Mouse (Mus musculus) midbrain, embryonic 10.5 days (tissue): ENCODE measurements at regions not wholly inside any gene's neighbourhood (a gene's known extent, or its start where the extent isn't known, plus 50 kb on each side); places are given as distances from the start of the nearest gene placed in this dataset.

Source experiments
- DNase-seq: peaks from one replicate; pipeline ENCODE4 v3.0.0-alpha.2; 2017; ENCODE audit warnings: low spot score
- H3K27ac ChIP-seq: fragments of 300-500 bp; sonication (generic); replicated peaks from 2 replicates; pipeline ENCODE4 v1.5.1; 2016; ENCODE audit warnings: mild to moderate bottlenecking
- H3K27me3 ChIP-seq: fragments of 300-500 bp; sonication (generic); 2 replicates; pipeline ENCODE4 v1.6.1; 2016; ENCODE audit warnings: low read depth, mild to moderate bottlenecking; ENCODE audit not compliant: poor library complexity, severe bottlenecking
- H3K36me3 ChIP-seq: fragments of 300-500 bp; sonication (generic); 2 replicates; pipeline ENCODE4 v1.6.1; 2016; ENCODE audit warnings: mild to moderate bottlenecking, moderate library complexity
- H3K4me1 ChIP-seq: fragments of 300-500 bp; sonication (generic); 2 replicates; pipeline ENCODE4 v1.6.1; 2016
- H3K4me3 ChIP-seq: fragments of 300-500 bp; sonication (generic); 2 replicates; pipeline ENCODE4 v1.5.1; 2016; ENCODE audit warnings: mild to moderate bottlenecking, moderate library complexity
- H3K9me3 ChIP-seq: fragments of 300-500 bp; sonication (generic); replicated peaks from 2 replicates; pipeline ENCODE4 v1.6.1; 2016; ENCODE audit warnings: mild to moderate bottlenecking
- WGBS: fragments of 180-500 bp; shearing (Covaris S2); methylation state at CpG from one replicate; pipeline ENCODE4 v1.1.7; 2016; 5-methylcytosine and 5-hydroxymethylcytosine counted together

DNA sequence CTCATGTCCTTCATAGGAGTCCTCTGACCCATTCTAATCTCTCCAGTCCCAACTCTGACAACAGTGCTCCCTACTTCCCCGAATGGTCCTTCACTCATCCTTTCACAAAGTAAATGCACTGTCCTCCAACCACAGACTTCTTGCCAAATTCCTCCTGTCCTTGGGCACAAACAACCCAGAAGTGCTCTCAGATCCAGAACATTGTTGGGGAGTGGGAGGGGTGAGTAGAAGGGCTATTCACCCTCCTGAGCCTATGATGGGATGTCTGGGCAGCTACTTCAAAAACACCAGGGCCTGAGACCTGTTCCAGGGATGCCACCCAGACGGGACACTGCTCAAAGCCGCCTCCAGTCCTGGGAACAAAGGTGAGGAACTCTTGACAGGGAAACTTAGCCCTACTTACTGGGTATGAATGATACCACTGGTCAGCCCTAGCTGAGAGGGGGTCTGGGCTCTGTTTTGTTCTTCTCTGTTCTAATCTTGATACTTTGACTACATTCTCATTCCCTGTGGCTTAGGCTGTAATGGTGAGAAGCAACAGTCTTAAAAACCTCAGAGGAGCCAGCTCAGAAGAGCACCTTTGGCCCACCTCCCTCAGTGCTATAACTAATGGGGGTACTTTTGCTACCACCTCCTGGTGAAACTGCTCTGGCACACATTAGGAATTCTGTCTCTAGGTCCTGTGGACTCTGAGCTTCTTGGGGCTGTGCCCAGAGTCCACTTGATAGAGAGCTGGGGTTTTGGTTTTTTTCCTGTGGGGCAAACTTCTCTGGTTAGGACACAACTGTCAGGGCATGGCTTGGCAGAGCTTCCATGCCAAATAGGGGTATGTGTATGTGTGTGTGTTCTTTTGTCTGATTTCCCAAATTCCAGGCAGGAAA is 143.2 kb downstream of the Zfp36l1 start:
- H3K4me3 ChIP-seq = no peak overlapping the region
- 88% methylated on average over 3 of the region's 3 CpGs for WGBS
- no peaks in the 10 kb centered on the region for H3K36me3 ChIP-seq
- peak overlapping the region; percentile 83 for H3K27ac ChIP-seq
- DNase-seq = no peak
- H3K9me3 ChIP-seq = peaks cover 4% of the 10 kb centered on the region; the same call in 1 of the 2 replicates
- H3K27me3 ChIP-seq = peaks cover 20% of the 10 kb centered on the region
- peaks cover 76% of the 10 kb centered on the region for H3K4me1 ChIP-seq

DNA sequence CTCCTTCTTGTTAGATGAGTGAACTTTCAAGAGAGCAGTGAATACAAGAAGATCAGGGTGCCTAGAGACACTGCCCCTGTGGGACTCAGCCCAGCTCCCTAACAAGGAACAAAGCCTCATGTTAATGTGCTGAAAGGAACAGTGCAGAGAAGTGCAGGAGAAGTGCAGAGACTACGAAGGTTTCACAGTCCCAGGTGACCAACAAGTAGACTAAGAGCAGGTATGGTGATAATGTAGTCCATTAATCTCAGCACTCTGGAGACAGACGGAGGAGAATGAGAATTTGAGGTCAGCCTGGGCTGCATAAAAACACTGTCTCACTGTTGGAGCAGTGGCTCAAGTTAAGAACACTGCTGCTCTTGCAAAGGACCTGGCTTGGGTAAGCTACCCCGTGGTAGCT is 144.1 kb downstream of the Zfp36l1 start:
- Histone ChIP-seq H3K27me3 (peaks cover 20% of the 10 kb centered on the region), H3K4me3 (no peak overlapping the region), H3K36me3 (no peaks in the 10 kb centered on the region), H3K4me1 (peaks cover 73% of the 10 kb centered on the region), H3K27ac (peak overlapping the region; percentile 55; the same call in 1 of the 2 replicates), H3K9me3 (peaks cover 4% of the 10 kb centered on the region; the same call in 1 of the 2 replicates)
- DNase-seq = no peak
- WGBS = 81% methylated on average over 3 of the region's 3 CpGs

GRCm38 (mm10) chr12:79967491-79968255 is 145.1 kb downstream of the Zfp36l1 start:
- H3K9me3 ChIP-seq = peaks cover 4% of the 10 kb centered on the region; the same call in 1 of the 2 replicates
- DNase-seq = no peak
- no peaks in the 10 kb centered on the region for H3K36me3 ChIP-seq
- H3K27me3 ChIP-seq = peaks cover 20% of the 10 kb centered on the region
- H3K27ac ChIP-seq = peak overlapping the region; percentile 71
- WGBS = 88% methylated on average over 11 of the region's 11 CpGs
- H3K4me3 ChIP-seq = no peak overlapping the region
- peaks cover 78% of the 10 kb centered on the region for H3K4me1 ChIP-seq

DNA sequence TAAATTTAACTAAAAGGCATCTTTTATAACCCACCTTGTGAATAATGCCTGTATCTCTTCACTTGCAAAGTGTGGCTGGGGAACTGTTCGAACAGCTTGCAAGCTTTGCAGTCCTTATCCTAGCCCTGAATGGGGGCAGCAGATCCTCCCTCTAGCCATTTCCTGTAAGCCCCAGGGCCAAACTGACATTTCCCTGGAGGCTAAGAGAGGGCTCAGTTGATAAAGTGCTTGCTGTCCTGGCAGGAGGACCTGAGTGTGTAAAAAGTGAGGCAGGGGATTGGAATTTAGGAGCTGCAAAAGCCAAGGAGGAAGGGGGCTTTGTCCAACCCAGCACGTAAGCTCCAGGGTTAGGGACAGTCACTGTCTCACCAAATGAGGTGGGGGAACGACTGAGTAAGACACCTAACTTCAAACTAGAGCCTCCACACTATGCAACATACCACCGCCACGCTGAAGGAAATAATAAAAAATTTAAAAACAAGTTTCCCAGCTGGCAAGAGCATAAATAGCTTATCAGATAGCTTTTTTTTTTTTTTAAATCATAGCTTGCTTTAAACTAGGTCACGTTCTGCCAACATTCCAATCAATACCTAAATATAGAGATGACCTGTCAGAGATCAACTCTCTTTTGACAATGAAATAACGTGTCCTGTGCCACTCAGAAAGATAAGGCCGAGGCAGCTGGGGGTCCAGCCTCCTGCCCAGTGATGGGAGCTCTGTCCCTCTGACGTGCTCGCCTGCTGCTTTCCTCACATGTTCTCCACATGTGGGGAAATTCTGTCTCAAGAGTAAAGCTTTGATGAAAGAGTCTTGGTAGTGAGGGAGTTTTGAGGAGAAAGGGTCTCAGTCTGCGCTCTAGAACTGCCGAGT is 146.0 kb downstream of the Zfp36l1 start:
- Histone ChIP-seq H3K4me1 (peaks cover 73% of the 10 kb centered on the region), H3K9me3 (no peaks in the 10 kb centered on the region), H3K27me3 (peaks cover 22% of the 10 kb centered on the region), H3K27ac (peak overlapping the region; percentile 71), H3K36me3 (no peaks in the 10 kb centered on the region), H3K4me3 (no peak overlapping the region)
- 65% methylated on average over 12 of the region's 12 CpGs for WGBS
- no peak for DNase-seq

GRCm38 (mm10) chr12:79966289-79966615 is 146.6 kb downstream of the Zfp36l1 start:
- Histone ChIP-seq H3K36me3 (no peaks in the 10 kb centered on the region), H3K4me3 (peak overlapping the region; percentile 52; the same call in 1 of the 2 replicates), H3K27ac (peak overlapping the region; percentile 86), H3K4me1 (peaks cover 67% of the 10 kb centered on the region), H3K27me3 (peaks cover 25% of the 10 kb centered on the region), H3K9me3 (no peaks in the 10 kb centered on the region)
- WGBS = 37% methylated on average over 6 of the region's 6 CpGs
- peak; percentile 34 for DNase-seq

DNA sequence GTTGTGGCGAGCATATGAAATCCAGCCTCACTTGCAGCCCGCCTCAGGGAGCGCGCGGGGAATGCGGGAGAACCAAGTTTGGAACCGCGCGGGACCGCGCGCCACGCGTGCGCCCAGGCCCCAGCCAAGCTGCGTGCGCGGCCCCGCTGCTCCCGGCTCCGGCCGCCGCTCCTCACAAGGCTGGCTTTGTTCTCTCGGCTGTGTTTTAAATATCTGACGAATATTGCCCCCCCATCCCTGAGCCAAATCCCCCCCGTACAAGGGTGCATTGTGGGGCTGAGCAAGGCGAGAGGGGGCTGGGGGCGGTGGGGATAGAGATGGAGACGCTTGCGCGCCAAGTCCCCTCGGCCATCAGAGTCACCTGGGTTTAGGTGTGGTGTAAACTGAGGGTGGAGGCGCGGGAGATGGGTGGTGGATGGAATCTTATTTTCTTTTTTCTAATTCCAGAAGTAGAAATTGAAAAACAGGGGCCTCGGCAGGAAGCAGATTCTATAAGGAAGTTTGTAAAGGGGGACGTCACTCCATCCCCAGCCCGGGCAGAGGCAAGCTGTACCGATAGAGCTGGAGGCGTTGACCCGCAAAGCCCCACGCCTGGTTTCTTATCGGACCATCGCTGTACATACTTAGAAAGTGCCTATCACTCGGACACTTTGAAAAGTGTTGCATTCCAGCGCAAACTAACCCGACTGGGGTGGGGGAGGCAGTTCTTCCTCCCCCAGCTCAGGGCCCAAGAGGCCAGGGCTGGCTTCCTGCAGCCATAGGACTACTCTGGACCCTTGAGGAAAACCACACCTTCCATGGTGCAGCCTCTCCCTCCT is 147.1 kb downstream of the Zfp36l1 start:
- H3K27ac ChIP-seq = peak overlapping the region; percentile 86
- peak; percentile 67 for DNase-seq
- H3K4me3 ChIP-seq = peak overlapping the region; percentile 52
- peaks cover 61% of the 10 kb centered on the region for H3K4me1 ChIP-seq
- 3% methylated on average over 46 of the region's 46 CpGs for WGBS
- no peaks in the 10 kb centered on the region for H3K9me3 ChIP-seq
- H3K27me3 ChIP-seq = peaks cover 31% of the 10 kb centered on the region
- H3K36me3 ChIP-seq = no peaks in the 10 kb centered on the region

DNA sequence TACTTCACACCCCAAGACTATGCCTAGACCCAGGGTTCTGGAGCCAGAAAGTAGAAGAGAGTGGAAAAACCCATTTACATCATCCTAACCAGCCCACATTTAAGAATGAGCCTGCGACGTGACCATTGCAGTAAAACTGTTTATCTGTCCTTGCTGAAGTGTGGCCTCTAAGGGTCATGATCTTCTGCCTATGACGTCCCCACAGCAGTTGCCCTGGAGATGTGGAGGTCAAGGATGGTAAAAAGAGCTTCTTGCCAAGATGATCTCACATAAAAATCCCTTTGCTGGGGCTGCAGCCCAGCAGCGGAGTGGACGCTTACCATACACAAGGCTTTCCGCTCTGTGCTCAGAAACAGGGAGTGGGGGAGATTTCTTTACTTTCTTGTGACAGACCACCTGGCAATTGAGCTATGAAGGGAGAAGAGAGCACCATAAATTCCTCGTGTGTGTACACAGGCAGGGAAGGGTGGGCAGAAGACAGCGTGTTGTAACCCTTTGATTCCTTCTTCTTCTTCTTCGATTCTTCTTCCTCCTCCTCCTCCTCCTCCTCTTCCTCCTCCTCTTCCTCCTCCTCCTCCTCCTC is 149.3 kb downstream of the Zfp36l1 start:
- 88% methylated on average over 9 of the region's 9 CpGs for WGBS
- H3K27ac ChIP-seq = 0 out of 2 replicates have a peak overlapping the region, but pooled peaks have one; percentile 49
- no peak for DNase-seq

GRCm38 (mm10) chr12:79962649-79963236 is 150.1 kb downstream of the Zfp36l1 start:
- WGBS = 98% methylated on average over 11 of the region's 11 CpGs
- no peak for DNase-seq
- Histone ChIP-seq H3K4me1 (peaks cover 47% of the 10 kb centered on the region), H3K27me3 (peaks cover 36% of the 10 kb centered on the region), H3K27ac (no peak overlapping the region), H3K36me3 (no peaks in the 10 kb centered on the region), H3K4me3 (no peak overlapping the region), H3K9me3 (no peaks in the 10 kb centered on the region)

More for the DNA sequence above, 149.3 kb downstream of the Zfp36l1 start:
- Histone ChIP-seq H3K9me3 (no peaks in the 10 kb centered on the region), H3K4me1 (peaks cover 42% of the 10 kb centered on the region), H3K36me3 (no peaks in the 10 kb centered on the region), H3K4me3 (no peak overlapping the region), H3K27me3 (peaks cover 39% of the 10 kb centered on the region)

- DNase-seq = no peak
- 87% methylated on average over 4 of the region's 4 CpGs for WGBS
- peaks cover 28% of the 10 kb centered on the region for H3K27me3 ChIP-seq
- no peaks in the 10 kb centered on the region for H3K9me3 ChIP-seq
- H3K27ac ChIP-seq = no peak overlapping the region
- peaks cover 47% of the 10 kb centered on the region for H3K4me1 ChIP-seq
- no peak overlapping the region for H3K4me3 ChIP-seq
- H3K36me3 ChIP-seq = no peaks in the 10 kb centered on the region
These were observed 150.9 kb downstream of the Zfp36l1 start for GRCm38 (mm10) chr12:79961881-79962280.

DNA sequence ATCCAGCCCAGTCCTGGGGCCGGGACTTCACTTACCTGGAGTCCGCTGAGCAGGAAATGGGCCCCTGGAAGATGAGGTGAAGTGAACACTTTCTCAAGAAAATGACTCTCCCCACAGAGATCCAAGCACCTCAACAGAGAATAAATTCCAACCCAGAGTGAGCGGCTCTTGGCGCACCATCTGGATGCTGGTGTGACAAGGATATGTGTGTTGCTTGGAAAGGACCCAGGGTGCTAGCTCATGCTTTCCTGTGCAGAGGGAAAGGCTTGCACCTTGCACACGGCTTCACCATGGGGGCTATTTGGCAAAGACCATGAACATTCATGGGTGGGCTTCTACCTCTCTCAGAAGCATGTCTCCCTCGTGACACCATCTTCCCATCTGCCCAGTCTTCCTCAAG is 151.7 kb downstream of the Zfp36l1 start:
- no peak for DNase-seq
- H3K27ac ChIP-seq = 0 out of 2 replicates have a peak overlapping the region, but pooled peaks have one; percentile 33
- no peaks in the 10 kb centered on the region for H3K36me3 ChIP-seq

GRCm38 (mm10) chr12:79960446-79960845 is 152.4 kb downstream of the Zfp36l1 start:
- WGBS = 72% methylated on average over 4 of the region's 4 CpGs
- Histone ChIP-seq H3K36me3 (no peaks in the 10 kb centered on the region), H3K27ac (no peak overlapping the region), H3K4me1 (peaks cover 38% of the 10 kb centered on the region), H3K4me3 (no peak overlapping the region), H3K27me3 (peaks cover 27% of the 10 kb centered on the region), H3K9me3 (no peaks in the 10 kb centered on the region)
- no peak for DNase-seq

More for the DNA sequence above, 151.7 kb downstream of the Zfp36l1 start:
- H3K9me3 ChIP-seq = no peaks in the 10 kb centered on the region
- 96% methylated on average over 6 of the region's 6 CpGs for WGBS
- no peak overlapping the region for H3K4me3 ChIP-seq
- peaks cover 23% of the 10 kb centered on the region for H3K27me3 ChIP-seq
- H3K4me1 ChIP-seq = peaks cover 44% of the 10 kb centered on the region
